ENCODE assay signal across 8 mouse cellular contexts in genomic region chr11:97434704-97435454, GRCm38 (mm10). TPM values are rescaled to one million over a fixed set of nuclear protein-coding genes. Genes with fewer than 3 reads are reported as not detected.
DNase-seq lines count a peak whose midpoint lies in the region; ATAC-seq and TF ChIP-seq lines count a peak whose summit lies in the region.

No protein-coding gene starts in this region.

- peak; percentile 87 for ATAC-seq in erythroid progenitor cell, adult 5-6 weeks (replicated peaks; ENCODE audit: low FRiP score, poor library complexity, severe bottlenecking)
- ATAC-seq in heart, postnatal 0 days (ENCODE audit: insufficient read depth, low read depth) = peak; percentile 63
- ATAC-seq in megakaryocyte progenitor cell, adult 5-6 weeks (replicated peaks; ENCODE audit: poor library complexity) = peak; percentile 75

- no peaks in the 10 kb centered on the region for H3K27me3 ChIP-seq in heart, postnatal 0 days (ENCODE audit: control insufficient read depth, insufficient read depth, low read length)
- H3K27me3 ChIP-seq in spleen, adult 2 months (ENCODE audit: control insufficient read depth, insufficient read depth, low read length) = peaks cover under 1% of the 10 kb centered on the region; the same call in 1 of the 2 replicates

- H3K4me3 ChIP-seq in ES-E14 (ENCODE audit: insufficient read depth in 1 of 2, low read depth in 1 of 2, low read length in 2 of 2, poor library complexity in 1 of 2, severe bottlenecking in 1 of 2) = peak overlapping the region; percentile 47 to 61
- peak overlapping the region; percentile 76 for H3K4me3 ChIP-seq in bone marrow, adult 2 months (replicated peaks; ENCODE audit: control insufficient read depth, low read depth, low read length)
- H3K4me3 ChIP-seq in heart, postnatal 0 days (ENCODE audit: low read depth, low read length) = peak overlapping the region; percentile 24
- H3K4me3 ChIP-seq in spleen, adult 2 months (ENCODE audit: extremely low read depth, insufficient read depth, insufficient read length) = peak overlapping the region; percentile 54

- TF ChIP-seq EP300 in heart, postnatal 0 days (IDR thresholded peaks at IDR 0.05; ENCODE audit: low read depth) = no peak

- peaks cover 23 to 52% of the 10 kb centered on the region in 2 experiments for H3K4me1 ChIP-seq in ES-E14 (ENCODE audit: control insufficient read depth in 2 of 2, insufficient read depth in 2 of 2, low read length in 2 of 2, poor library complexity in 1 of 2)
- H3K4me1 ChIP-seq in bone marrow, adult 2 months (ENCODE audit: control insufficient read depth, insufficient read depth, low read length) = peaks cover 3% of the 10 kb centered on the region; the same call in 1 of the 2 replicates
- H3K4me1 ChIP-seq in heart, postnatal 0 days (ENCODE audit: control insufficient read depth, insufficient read depth) = peaks cover 55% of the 10 kb centered on the region
- peaks cover 8% of the 10 kb centered on the region for H3K4me1 ChIP-seq in spleen, adult 2 months (ENCODE audit: control insufficient read depth, insufficient read depth, insufficient read length)

- peak overlapping the region; percentile 65 for H3K27ac ChIP-seq in ES-E14 (ENCODE audit: insufficient read depth, low read depth, low read length, poor library complexity, severe bottlenecking)
- H3K27ac ChIP-seq in bone marrow, adult 2 months (ENCODE audit: control insufficient read depth, insufficient read depth, low read depth, low read length, poor library complexity) = peak overlapping the region; percentile 97
- peak overlapping the region; percentile 93 for H3K27ac ChIP-seq in heart, postnatal 0 days (ENCODE audit: low read depth)
- peak overlapping the region; percentile 52 for H3K27ac ChIP-seq in spleen, adult 2 months (ENCODE audit: insufficient read depth, low read length)

- in situ Hi-C loops in ES-E14 (cut with MboI; ENCODE audit: low sequenced_read_pairs in 2 of 2, unreplicated experiment in 2 of 2) = no loop called here

- peak; percentile 42; the same call in 1 of the 2 replicates for TF ChIP-seq POLR2A in bone marrow, adult 2 months (IDR thresholded peaks at IDR 0.05; ENCODE audit: borderline replicate concordance, control insufficient read depth, low read depth, low read length)
- no peak for TF ChIP-seq POLR2A in spleen, adult 2 months (IDR thresholded peaks at IDR 0.05; ENCODE audit: low read depth, low read length)

- 1% methylated on average over 15 of the region's 15 CpGs for WGBS in bone marrow, adult 2 months
- WGBS in heart, postnatal 0 days = 4% methylated on average over 15 of the region's 15 CpGs
- under 1% methylated on average over 15 of the region's 15 CpGs for WGBS in spleen, adult 2 months

- no peak; the same call in 1 of the 2 replicates for TF ChIP-seq CTCF in bone marrow, adult 2 months (IDR thresholded peaks at IDR 0.05; ENCODE audit: control insufficient read depth, insufficient read depth, low read length)
- TF ChIP-seq CTCF in heart, postnatal 0 days (IDR thresholded peaks at IDR 0.05; ENCODE audit: low read depth) = peak; percentile 31
- TF ChIP-seq CTCF in spleen, adult 2 months (IDR thresholded peaks at IDR 0.05; ENCODE audit: extremely low read depth, insufficient read depth, insufficient read length, insufficient replicate concordance) = no peak

- DNase-seq in ES-E14 (ENCODE audit: low read depth, low spot score) = peak; percentile 83
- peak; percentile 88 for DNase-seq in heart, postnatal 0 days (ENCODE audit: low spot score)
- DNase-seq in kidney, postnatal 36 days = peak; percentile 92 to 93
- peak; percentile 63 to 84 for DNase-seq in spleen, adult 2 months (ENCODE audit: low read depth in 1 of 2, low spot score in 2 of 2)
- no peak for DNase-seq in right cerebral cortex, adult 2 months (ENCODE audit: low spot score in 2 of 2)

- H3K4me2 ChIP-seq in heart, postnatal 0 days (ENCODE audit: low read depth, low read length) = peak overlapping the region; percentile 41

- H3K9me3 ChIP-seq in ES-E14 (ENCODE audit: control insufficient read depth, insufficient read depth, low read depth, low read length) = no peaks in the 10 kb centered on the region
- no peaks in the 10 kb centered on the region for H3K9me3 ChIP-seq in heart, postnatal 0 days (replicated peaks; ENCODE audit: control insufficient read depth, low read length)

- H3K9ac ChIP-seq in ES-E14 (ENCODE audit: insufficient read depth, low read depth, low read length, poor library complexity, severe bottlenecking) = peak overlapping the region; percentile 57; the same call in 1 of the 2 replicates
- no peak overlapping the region for H3K9ac ChIP-seq in heart, postnatal 0 days (replicated peaks; ENCODE audit: low read depth, low read length)

- no peaks in the 10 kb centered on the region for H3K36me3 ChIP-seq in ES-E14 (ENCODE audit: control insufficient read depth, insufficient read depth, low read length, poor library complexity, severe bottlenecking)
- H3K36me3 ChIP-seq in heart, postnatal 0 days (replicated peaks; ENCODE audit: control insufficient read depth, insufficient read depth, low read length) = no peaks in the 10 kb centered on the region
- no peaks in the 10 kb centered on the region for H3K36me3 ChIP-seq in spleen, adult 2 months (ENCODE audit: control insufficient read depth, insufficient read depth, low read length)

TF ChIP-seq in ES-E14, 5 proteins besides CTCF, POLR2A, EP300 and RAD21:
- TF ChIP-seq HCFC1 (IDR thresholded peaks at IDR 0.05; ENCODE audit: borderline replicate concordance, insufficient read depth, low read length) (no peak), MAFK (IDR thresholded peaks at IDR 0.05; ENCODE audit: insufficient read depth, low read depth, low read length) (no peak), ZC3H11A (IDR thresholded peaks at IDR 0.05; ENCODE audit: borderline replicate concordance, low read depth, low read length) (no peak)

RNA-seq across cellular contexts. Expression of gene Arhgap23, which starts 19.5 kb away (rescaled TPM):
- 22.6 and 26.3 TPM in 2 replicates for total RNA-seq in ES-E14 (2012; rRNA removed)
- polyA plus RNA-seq in bone marrow, adult 2 months (2011; ENCODE audit: insufficient read depth, insufficient read length, low replicate concordance, missing spikeins) = 32.9 and 39.9 TPM in 2 replicates
- total RNA-seq in erythroid progenitor cell, adult 5-6 weeks (2015; ENCODE audit: low replicate concordance) = 76.8 and 82.6 TPM in 2 replicates
- total RNA-seq in erythroid progenitor cell, adult 5-6 weeks (2017; ENCODE audit: low replicate concordance) = 65.7 and 71.1 TPM in 2 replicates
- 44.0 and 53.5 TPM in 2 replicates for total RNA-seq in heart, postnatal 0 days (2014; rRNA removed; ENCODE audit: low replicate concordance)
- 3.7 and 3.8 TPM in 2 replicates for polyA plus RNA-seq in heart, postnatal 0 days (2015; fragmentation: Nextera tagmentation; extraction: Ambion mirVana)
- 6.3 and 8.0 TPM in 2 replicates for total RNA-seq in megakaryocyte progenitor cell, adult 5-6 weeks (2015)
- total RNA-seq in megakaryocyte progenitor cell, adult 5-6 weeks (2017) = 5.6 and 6.1 TPM in 2 replicates
- polyA plus RNA-seq in spleen, adult 2 months (2012; rRNA removed) = 39.7 and 50.2 TPM in 2 replicates

Comparison
In these comparisons a context has a peak if more than half of its experiments do, and no peak if none do; other contexts are left out.
1. DNase-seq: peak in ES-E14 (single experiment), heart, postnatal 0 days (single experiment), kidney, postnatal 36 days (2 of 2) and spleen, adult 2 months (2 of 2); none in right cerebral cortex, adult 2 months (0 of 2).
2. H3K4me3 ChIP-seq: peak in every context shown above with its lines; median percentile 76 in bone marrow, adult 2 months; 54 in ES-E14; 54 in spleen, adult 2 months; 24 in heart, postnatal 0 days.
3. Peak in every context shown above with its lines, with median percentiles within 50 percentile points of each other: H3K27ac ChIP-seq and ATAC-seq.